Mouse (Mus musculus) intestine, embryonic 16.5 days (tissue): ENCODE results near the gene Mtss1l. TPM values are rescaled to one million over a fixed set of nuclear protein-coding genes. Genes with fewer than 3 reads are reported as not detected.

Experiments
- ATAC-seq: fragments of 200-750 bp; cut with Nextera tagmentation; 2 replicates; pipeline ENCODE4 v1.8.0; 2017; ENCODE audit warnings: moderate TSS enrichment, moderate library complexity
- H3K27ac ChIP-seq: fragments of 300-500 bp; sonication (generic); 2 replicates; pipeline ENCODE4 v1.5.1; 2014; ENCODE audit warnings: mild to moderate bottlenecking, low read length
- H3K27me3 ChIP-seq: fragments of 300-500 bp; sonication (generic); replicated peaks from 2 replicates; pipeline ENCODE4 v1.6.1; 2014; ENCODE audit warnings: low read length, control low read depth, mixed read lengths; ENCODE audit not compliant: control insufficient read depth, insufficient read depth
- H3K36me3 ChIP-seq: fragments of 300-500 bp; sonication (generic); 2 replicates; pipeline ENCODE4 v1.6.1; 2014; ENCODE audit warnings: low read length, control low read depth; ENCODE audit not compliant: control insufficient read depth, insufficient read depth
- H3K4me1 ChIP-seq: fragments of 300-500 bp; sonication (generic); 2 replicates; pipeline ENCODE4 v1.6.1; 2014; ENCODE audit warnings: low read length, control low read depth, mixed read lengths; ENCODE audit not compliant: control insufficient read depth, insufficient read depth
- H3K4me2 ChIP-seq: fragments of 300-500 bp; sonication (generic); 2 replicates; pipeline ENCODE4 v1.6.1; 2014; ENCODE audit warnings: low read depth, low read length, control low read depth
- H3K4me3 ChIP-seq: fragments of 300-500 bp; sonication (generic); 2 replicates; pipeline ENCODE4 v1.5.1; 2014; ENCODE audit warnings: mild to moderate bottlenecking, low read length
- H3K9ac ChIP-seq: fragments of 300-500 bp; sonication (generic); 2 replicates; pipeline ENCODE4 v1.6.1; 2014; ENCODE audit warnings: low read depth, low read length
- H3K9me3 ChIP-seq: fragments of 300-500 bp; sonication (generic); 2 replicates; pipeline ENCODE4 v1.6.1; 2016; ENCODE audit warnings: low read length, control low read depth; ENCODE audit not compliant: control insufficient read depth
- WGBS: fragments of 180-500 bp; shearing (Covaris S2); extraction: QIAGEN DNeasy Blood & Tissue Kit; methylation state at CpG from one replicate; pipeline ENCODE4 v1.1.7; 2014; 5-methylcytosine and 5-hydroxymethylcytosine counted together
- polyA plus RNA-seq: library from polyadenylated mRNA; unstranded; fragments of >200 nt; fragmentation: Nextera tagmentation; extraction: Ambion mirVana; gene quantifications from 2 replicates; pipeline ENCODE4 v1.2.1, GENCODE M21; 2015

The Mtss1l gene
- polyA plus RNA-seq, result 3.3 and 4.0 TPM in 2 replicates

DNA sequence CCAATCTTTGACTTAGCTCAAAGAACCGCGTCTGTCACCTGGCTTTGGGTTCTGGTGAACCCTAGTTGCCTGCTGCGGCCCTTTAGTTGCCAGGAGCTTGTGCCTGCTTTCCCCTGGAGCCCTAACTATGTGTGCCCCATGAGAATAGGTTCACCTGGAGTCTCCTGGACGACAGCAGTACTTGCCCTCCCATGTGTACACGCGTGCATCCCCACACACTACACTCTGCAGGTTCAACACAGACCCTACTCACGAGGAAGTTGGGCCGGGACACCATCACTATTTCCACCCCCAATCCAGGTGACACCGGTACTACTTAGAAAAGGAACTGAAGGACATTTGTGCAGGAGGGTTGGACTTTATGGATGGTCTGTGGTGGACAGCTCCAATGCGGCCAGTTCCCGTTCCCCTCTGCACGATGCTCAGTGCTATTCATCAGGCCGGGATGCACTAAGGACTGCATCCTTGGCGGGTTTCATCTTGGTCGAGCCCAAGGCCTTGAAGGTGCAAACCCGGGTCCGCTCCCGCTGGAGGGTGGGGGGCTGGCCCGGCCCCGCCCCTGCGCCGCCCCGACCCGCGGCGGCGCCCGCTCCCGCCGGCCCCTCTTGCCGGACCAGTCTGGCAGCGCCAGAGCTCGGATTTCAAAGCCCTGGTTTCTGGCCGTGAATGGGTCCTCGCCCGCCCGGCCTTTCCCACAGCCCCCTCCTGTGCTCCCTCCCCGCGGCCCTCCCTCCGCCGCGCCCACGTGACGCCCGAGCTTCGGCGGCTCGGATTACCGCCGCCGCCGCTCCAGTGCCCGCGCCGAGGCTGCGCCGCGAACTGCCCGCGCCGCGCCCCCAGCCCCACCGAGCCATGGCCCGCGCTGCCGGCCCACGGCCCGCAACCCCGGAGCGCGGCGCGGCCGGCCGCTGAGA lies at the start of gene Mtss1l:
Gene Mtss1l (plus strand): TSS at position 792 of the 914 bp plus-strand sequence.
- peaks cover 68% of the 10 kb centered on the region for H3K4me1 ChIP-seq
- H3K27ac ChIP-seq, result peak within 1 kb of the TSS; percentile 85
- ATAC-seq, result peak; percentile 80
- H3K9me3 ChIP-seq, result no peaks in the 10 kb centered on the region
- peak within 1 kb of the TSS; percentile 63 for H3K4me2 ChIP-seq
- peak within 1 kb of the TSS; percentile 88 for H3K9ac ChIP-seq
- peak within 1 kb of the TSS; percentile 71 for H3K4me3 ChIP-seq
- WGBS, result 5% methylated on average over 74 of the region's 75 CpGs
- no peaks in the 10 kb centered on the region for H3K27me3 ChIP-seq
- H3K36me3 ChIP-seq, result no peaks in the 10 kb centered on the region

DNA sequence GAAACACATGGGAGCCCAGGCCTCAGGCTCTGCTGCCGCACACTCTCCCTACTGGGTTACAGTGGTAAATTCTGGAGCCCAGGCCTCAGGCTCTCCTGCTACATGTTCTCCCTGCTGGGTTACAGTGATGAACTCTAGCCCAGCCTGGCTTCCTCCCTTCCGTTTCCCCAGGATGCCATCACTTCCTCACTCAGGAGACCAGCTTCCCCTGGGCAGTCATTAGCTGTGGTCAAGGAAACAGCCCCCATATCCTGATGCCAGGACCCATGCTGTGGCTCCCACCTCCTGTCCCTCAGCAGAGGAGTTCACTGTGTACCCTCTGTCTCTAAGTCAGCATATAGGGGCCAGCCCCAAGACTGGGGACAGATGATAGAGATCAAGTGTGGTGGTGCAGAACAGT lies 49.1 kb upstream of the Mtss1l start:
- H3K27ac ChIP-seq, result no peak overlapping the region

DNA sequence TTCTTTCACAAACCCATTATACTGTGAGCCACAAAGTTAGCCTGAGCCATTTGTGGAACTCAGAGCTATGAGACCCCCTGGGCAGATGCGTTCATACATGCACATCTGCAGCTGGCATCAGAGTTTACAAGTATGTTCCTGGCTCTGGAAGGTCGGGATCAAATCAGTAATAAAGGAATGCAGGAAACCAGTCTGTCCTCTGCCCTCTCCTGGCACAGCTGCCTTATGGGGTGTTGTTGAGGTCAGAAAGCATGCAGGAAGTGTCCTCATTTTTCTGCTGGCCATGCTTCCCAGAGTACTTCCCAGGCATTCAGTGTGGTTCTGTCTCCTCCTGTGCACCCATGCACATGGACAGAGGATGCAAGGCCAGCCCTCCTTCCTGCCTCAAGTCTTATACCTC lies 48.1 kb upstream of the Mtss1l start:
- WGBS, result 77% methylated on average over 2 of the region's 2 CpGs
- H3K4me2 ChIP-seq, result no peak overlapping the region
- H3K27ac ChIP-seq, result no peak overlapping the region
- H3K36me3 ChIP-seq, result no peaks in the 10 kb centered on the region
- no peaks in the 10 kb centered on the region for H3K9me3 ChIP-seq
- no peak overlapping the region for H3K9ac ChIP-seq
- no peak overlapping the region for H3K4me3 ChIP-seq
- H3K27me3 ChIP-seq, result no peaks in the 10 kb centered on the region
- ATAC-seq, result no peak
- no peaks in the 10 kb centered on the region for H3K4me1 ChIP-seq

More for the DNA sequence above, 49.1 kb upstream of the Mtss1l start:
- H3K4me1 ChIP-seq, result no peaks in the 10 kb centered on the region
- no peaks in the 10 kb centered on the region for H3K27me3 ChIP-seq
- no peak for ATAC-seq
- H3K9ac ChIP-seq, result no peak overlapping the region
- no peak overlapping the region for H3K4me2 ChIP-seq
- no peaks in the 10 kb centered on the region for H3K9me3 ChIP-seq
- no peak overlapping the region for H3K4me3 ChIP-seq
- no peaks in the 10 kb centered on the region for H3K36me3 ChIP-seq
- 86% methylated on average over 2 of the region's 2 CpGs for WGBS

DNA sequence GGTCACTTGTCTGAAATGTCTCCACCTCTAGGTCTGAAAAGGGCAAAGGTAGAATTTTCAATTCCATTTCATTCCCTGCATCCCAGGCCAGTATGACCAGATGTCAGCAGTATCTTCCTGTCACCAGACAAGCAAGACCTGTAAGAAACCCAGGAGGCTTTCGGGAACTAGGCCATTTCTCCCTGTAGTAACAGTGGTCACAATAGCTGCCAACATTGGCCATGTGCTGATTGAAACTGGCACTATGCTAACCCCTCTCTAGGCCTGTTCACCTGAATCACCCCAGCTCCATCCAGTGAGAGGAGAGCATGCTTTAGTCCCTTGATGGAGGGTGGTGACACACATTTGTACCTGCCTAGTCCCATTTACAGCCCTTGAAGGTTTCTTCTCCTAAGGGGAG lies 46.7 kb upstream of the Mtss1l start:
- 100% methylated on average over 1 of the region's 1 CpGs for WGBS
- no peak overlapping the region for H3K4me2 ChIP-seq
- H3K36me3 ChIP-seq, result no peaks in the 10 kb centered on the region
- H3K4me3 ChIP-seq, result no peak overlapping the region
- no peaks in the 10 kb centered on the region for H3K4me1 ChIP-seq
- no peak overlapping the region for H3K27ac ChIP-seq
- no peak overlapping the region for H3K9ac ChIP-seq
- H3K27me3 ChIP-seq, result no peaks in the 10 kb centered on the region
- no peak for ATAC-seq
- no peaks in the 10 kb centered on the region for H3K9me3 ChIP-seq

DNA sequence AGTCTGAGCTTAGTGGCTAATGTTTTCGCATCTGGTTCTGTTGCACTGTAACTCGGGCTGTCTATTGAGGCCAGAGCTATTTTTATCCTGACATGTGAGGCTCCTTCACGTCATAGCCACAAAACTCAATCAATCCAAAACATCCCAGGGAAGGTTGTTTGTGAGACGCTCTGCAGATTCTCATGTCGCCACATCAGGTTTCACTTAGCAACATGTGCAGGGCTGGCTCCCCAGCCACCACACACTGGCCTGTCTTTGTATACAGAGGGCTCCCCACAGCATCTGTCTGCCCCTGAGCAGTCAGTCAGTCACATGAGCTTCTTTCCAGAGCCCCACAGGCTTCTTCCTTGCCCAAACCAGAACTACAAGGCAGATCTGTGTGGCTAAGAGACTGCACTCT lies 44.6 kb upstream of the Mtss1l start:
- ATAC-seq, result no peak
- H3K27ac ChIP-seq, result no peak overlapping the region
- WGBS, result 61% methylated on average over 5 of the region's 5 CpGs
- no peaks in the 10 kb centered on the region for H3K9me3 ChIP-seq
- no peaks in the 10 kb centered on the region for H3K36me3 ChIP-seq
- H3K4me3 ChIP-seq, result no peak overlapping the region
- H3K27me3 ChIP-seq, result no peaks in the 10 kb centered on the region
- H3K4me2 ChIP-seq, result no peak overlapping the region
- no peak overlapping the region for H3K9ac ChIP-seq
- H3K4me1 ChIP-seq, result no peaks in the 10 kb centered on the region

DNA sequence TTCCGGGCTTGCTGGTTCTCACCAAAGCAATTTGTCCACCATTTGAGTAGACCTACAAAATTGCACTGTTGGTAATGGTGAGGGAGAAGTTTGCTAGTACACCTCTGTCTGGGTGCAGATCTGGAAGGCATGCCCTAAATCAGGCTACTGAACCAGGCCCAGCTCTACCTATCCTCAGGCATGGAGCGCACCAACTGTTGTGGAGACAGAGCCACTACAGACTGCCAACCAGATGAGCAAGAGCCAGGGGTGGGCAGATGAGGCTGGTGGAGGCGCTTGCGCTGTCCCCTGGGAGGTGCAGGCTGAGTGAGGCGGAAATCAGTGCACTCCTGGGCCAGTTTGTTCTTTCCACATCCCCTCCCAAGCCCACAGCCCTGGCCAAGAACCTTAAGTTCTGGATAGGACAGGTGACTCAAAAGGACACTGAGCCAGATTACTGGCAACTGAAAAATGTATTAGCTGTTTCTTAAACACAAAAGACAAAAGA lies 44.1 kb upstream of the Mtss1l start:
- no peaks in the 10 kb centered on the region for H3K36me3 ChIP-seq
- H3K4me1 ChIP-seq, result no peaks in the 10 kb centered on the region
- no peak overlapping the region for H3K4me2 ChIP-seq
- H3K9ac ChIP-seq, result no peak overlapping the region
- no peaks in the 10 kb centered on the region for H3K27me3 ChIP-seq
- H3K27ac ChIP-seq, result no peak overlapping the region
- ATAC-seq, result no peak
- 94% methylated on average over 5 of the region's 5 CpGs for WGBS
- no peaks in the 10 kb centered on the region for H3K9me3 ChIP-seq
- H3K4me3 ChIP-seq, result no peak overlapping the region

DNA sequence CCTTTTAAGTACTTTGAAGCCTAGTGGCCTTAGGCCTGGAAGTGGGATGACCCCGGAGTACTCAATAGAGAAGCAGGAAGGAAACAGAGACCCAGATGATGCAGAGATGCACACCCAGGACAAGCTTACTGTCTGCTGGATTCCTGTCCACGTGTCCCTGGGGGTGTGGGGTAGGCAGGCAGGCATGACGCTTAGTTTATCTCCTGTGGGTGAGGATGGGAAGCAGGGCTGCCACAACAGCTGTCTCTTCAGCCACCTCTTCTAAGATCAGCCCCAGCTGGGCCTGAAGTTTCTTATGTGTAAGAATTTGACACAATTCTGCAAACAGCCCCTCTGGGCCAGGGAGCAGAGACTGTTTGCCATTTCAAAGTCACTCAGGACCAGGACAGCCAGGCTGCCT lies 42.3 kb upstream of the Mtss1l start:
- H3K27ac ChIP-seq, result no peak overlapping the region
- 71% methylated on average over 3 of the region's 3 CpGs for WGBS
- H3K9ac ChIP-seq, result no peak overlapping the region
- H3K4me3 ChIP-seq, result no peak overlapping the region
- no peaks in the 10 kb centered on the region for H3K36me3 ChIP-seq
- ATAC-seq, result no peak
- no peak overlapping the region for H3K4me2 ChIP-seq
- H3K27me3 ChIP-seq, result no peaks in the 10 kb centered on the region
- no peaks in the 10 kb centered on the region for H3K9me3 ChIP-seq
- no peaks in the 10 kb centered on the region for H3K4me1 ChIP-seq

DNA sequence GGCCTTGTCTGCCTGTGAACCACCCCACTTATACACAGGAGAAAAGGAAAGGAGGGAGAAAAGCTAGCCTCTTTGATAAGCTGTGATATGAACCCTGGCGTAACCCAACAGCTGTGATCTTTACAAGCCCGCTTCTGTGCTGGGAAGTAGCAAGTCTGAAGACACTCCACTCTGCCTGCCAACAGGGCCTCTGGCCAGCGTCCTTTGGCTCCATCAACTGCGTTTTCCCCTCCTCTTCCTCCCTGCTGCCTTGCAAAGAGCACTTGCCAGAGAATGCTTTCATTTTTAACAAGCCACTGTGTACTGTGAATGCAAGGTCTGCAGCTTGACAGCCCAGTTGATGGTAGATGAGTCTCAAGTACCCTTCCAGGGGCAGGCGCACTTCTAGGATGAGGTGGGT lies 33.5 kb upstream of the Mtss1l start:
- H3K4me1 ChIP-seq, result peaks cover 6% of the 10 kb centered on the region; the same call in 1 of the 2 replicates
- H3K9me3 ChIP-seq, result no peaks in the 10 kb centered on the region
- no peaks in the 10 kb centered on the region for H3K27me3 ChIP-seq
- no peaks in the 10 kb centered on the region for H3K36me3 ChIP-seq
- no peak overlapping the region for H3K9ac ChIP-seq
- H3K4me3 ChIP-seq, result no peak overlapping the region
- no peak overlapping the region for H3K4me2 ChIP-seq
- 68% methylated on average over 5 of the region's 5 CpGs for WGBS
- ATAC-seq, result peak; percentile 46; the same call in 1 of the 2 replicates
- no peak overlapping the region; the same call in 1 of the 2 replicates for H3K27ac ChIP-seq

DNA sequence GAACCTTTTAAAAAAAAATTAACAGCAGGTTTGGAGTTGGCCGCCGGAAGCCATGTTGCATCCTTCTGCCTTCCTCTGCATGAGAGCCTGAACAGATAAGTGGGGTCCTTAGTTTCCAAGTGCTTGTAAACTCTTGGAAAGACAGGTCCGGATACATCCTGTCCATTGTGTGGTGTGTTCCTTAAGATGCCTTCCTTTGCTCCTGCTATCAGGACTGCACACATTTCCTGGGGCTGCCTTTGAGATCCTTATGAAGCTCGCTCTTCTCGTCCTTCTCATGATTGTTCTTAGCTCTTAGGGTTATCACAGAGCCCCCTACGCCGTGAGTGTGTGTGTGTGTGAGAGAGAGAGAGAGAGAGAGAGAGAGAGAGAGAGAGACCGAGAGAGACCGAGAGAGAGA lies 31.3 kb upstream of the Mtss1l start:
- peaks cover 6% of the 10 kb centered on the region; the same call in 1 of the 2 replicates for H3K4me1 ChIP-seq
- no peak overlapping the region for H3K27ac ChIP-seq
- no peak for ATAC-seq
- no peaks in the 10 kb centered on the region for H3K27me3 ChIP-seq
- H3K4me2 ChIP-seq, result no peak overlapping the region
- no peak overlapping the region for H3K4me3 ChIP-seq
- H3K36me3 ChIP-seq, result no peaks in the 10 kb centered on the region
- WGBS, result 86% methylated on average over 9 of the region's 9 CpGs
- no peak overlapping the region for H3K9ac ChIP-seq
- H3K9me3 ChIP-seq, result no peaks in the 10 kb centered on the region
